Mouse (Mus musculus): ENCODE measurements at regions not wholly inside any gene's neighbourhood (a gene's known extent, or its start where the extent isn't known, plus 50 kb on each side); places are given as distances from the start of the nearest gene placed in this dataset.
A peak's percentile ranks its signal among the peaks of the same experiment; 100 is the strongest.

DNA sequence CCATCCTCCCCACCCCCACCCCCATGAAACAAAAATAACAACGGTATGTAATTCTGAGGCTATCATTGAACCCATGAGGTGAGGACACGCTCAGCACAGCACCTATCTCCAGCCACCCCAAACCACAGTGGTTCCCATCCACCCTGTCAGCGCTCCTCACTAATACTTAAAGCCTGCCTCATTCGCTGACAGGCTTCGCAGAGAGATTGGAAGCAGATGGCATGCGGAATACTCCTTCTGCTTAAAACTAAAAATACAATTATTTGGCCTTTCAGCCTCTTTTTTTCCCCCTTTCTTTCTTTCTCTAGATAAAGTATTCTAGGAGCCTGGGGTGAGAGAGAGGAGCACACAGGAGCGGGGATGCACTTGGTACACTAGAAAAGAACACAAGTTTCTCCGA is 199.9 kb downstream of the Prdm2 start:
- no peak overlapping the region for H3K4me2 ChIP-seq
- H3K4me1 ChIP-seq, result 0 out of 2 replicates have a peak, but pooled peaks cover 5% of the 10 kb centered on the region
- no peaks in the 10 kb centered on the region for H3K27me3 ChIP-seq
- no peaks in the 10 kb centered on the region for H3K9me3 ChIP-seq (replicated peaks)
- no peaks in the 10 kb centered on the region for H3K36me3 ChIP-seq
- no peak overlapping the region for H3K27ac ChIP-seq
- no peak overlapping the region for H3K9ac ChIP-seq
- no peak overlapping the region for H3K4me3 ChIP-seq (replicated peaks)
- no peak for ATAC-seq (replicated peaks; ENCODE audit: low FRiP score)
- WGBS, result 77% methylated on average over 8 of the region's 8 CpGs

DNA sequence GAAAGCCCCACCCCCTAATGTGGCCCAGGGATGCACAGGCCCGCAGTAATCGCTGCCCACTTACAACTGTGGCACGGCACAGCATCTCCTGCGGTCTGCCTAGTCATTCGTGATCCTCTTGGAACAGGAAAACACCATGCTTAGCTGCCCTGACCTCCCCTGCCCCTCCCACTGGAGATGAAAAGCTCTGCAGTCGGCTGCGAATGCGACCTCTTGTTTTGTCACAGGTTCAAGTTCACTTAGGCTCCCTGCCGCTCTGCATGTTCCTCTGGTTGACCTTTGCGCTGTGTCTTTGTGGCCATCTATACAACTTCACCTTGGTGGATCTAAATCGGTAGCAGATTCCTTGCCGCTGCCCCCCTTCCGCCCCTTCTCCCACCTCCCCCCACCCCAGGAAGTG is 210.8 kb downstream of the Prdm2 start:
- H3K36me3 ChIP-seq, result no peaks in the 10 kb centered on the region
- WGBS, result 44% methylated on average over 13 of the region's 13 CpGs
- H3K9me3 ChIP-seq (replicated peaks), result no peaks in the 10 kb centered on the region

DNA sequence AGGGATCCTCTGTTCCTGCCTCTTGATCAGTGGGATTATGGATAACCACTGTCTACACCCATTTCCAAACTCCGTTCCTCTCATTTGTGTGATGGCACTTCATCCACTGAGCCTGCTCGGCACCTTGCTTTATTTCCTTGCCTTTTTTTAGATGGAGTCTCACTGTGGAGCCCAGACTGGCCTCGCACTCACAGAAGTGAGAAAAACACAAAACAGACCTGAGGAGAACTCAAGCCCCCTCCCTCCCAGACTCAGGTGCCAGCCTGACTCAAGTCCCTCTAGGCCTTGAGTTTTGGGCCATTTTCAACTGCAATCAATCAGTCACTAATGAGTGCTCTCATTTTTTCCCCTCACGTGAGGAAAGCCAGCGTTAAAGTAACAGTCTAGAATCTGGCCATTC is 211.3 kb downstream of the Prdm2 start:
- WGBS, result 65% methylated on average over 5 of the region's 5 CpGs
- no peaks in the 10 kb centered on the region for H3K9me3 ChIP-seq (replicated peaks)
- no peak for ATAC-seq (replicated peaks; ENCODE audit: low FRiP score)
- H3K4me3 ChIP-seq (replicated peaks), result no peak overlapping the region
- no peaks in the 10 kb centered on the region for H3K27me3 ChIP-seq
- no peak overlapping the region for H3K27ac ChIP-seq
- H3K4me1 ChIP-seq, result no peaks in the 10 kb centered on the region
- H3K9ac ChIP-seq, result no peak overlapping the region
- no peak overlapping the region for H3K4me2 ChIP-seq
- no peaks in the 10 kb centered on the region for H3K36me3 ChIP-seq

More for the DNA sequence above, 210.8 kb downstream of the Prdm2 start:
- no peak for ATAC-seq (replicated peaks; ENCODE audit: low FRiP score)
- no peak overlapping the region for H3K27ac ChIP-seq
- no peak overlapping the region for H3K9ac ChIP-seq
- H3K4me3 ChIP-seq (replicated peaks), result no peak overlapping the region
- no peaks in the 10 kb centered on the region for H3K27me3 ChIP-seq
- H3K4me1 ChIP-seq, result no peaks in the 10 kb centered on the region
- no peak overlapping the region for H3K4me2 ChIP-seq

DNA sequence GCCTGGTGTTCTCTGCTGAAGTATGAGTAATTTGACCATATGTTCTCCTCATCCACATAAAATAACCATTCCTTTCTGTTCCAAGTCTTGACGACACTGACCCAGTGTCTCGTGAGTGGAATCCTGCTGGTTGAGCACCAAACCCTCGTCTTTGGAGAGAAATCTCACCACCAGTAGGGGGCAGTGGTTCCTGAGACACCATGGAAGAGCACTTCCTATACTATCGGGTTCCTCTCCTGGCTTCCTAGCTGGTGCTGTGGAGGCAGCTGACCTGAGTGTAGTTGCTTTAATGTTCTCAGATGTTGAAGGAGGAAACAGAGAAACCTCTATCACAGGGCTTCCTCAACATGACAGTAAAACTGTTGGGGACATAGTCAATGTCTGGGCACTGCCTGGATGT is 216.4 kb downstream of the Prdm2 start:
- H3K9ac ChIP-seq, result no peak overlapping the region
- ATAC-seq (replicated peaks; ENCODE audit: low FRiP score), result no peak
- no peaks in the 10 kb centered on the region for H3K36me3 ChIP-seq
- H3K27me3 ChIP-seq, result no peaks in the 10 kb centered on the region
- 73% methylated on average over 4 of the region's 4 CpGs for WGBS
- no peaks in the 10 kb centered on the region for H3K9me3 ChIP-seq (replicated peaks)
- no peak overlapping the region for H3K4me3 ChIP-seq (replicated peaks)
- no peak overlapping the region for H3K27ac ChIP-seq
- no peaks in the 10 kb centered on the region for H3K4me1 ChIP-seq
- H3K4me2 ChIP-seq, result no peak overlapping the region

DNA sequence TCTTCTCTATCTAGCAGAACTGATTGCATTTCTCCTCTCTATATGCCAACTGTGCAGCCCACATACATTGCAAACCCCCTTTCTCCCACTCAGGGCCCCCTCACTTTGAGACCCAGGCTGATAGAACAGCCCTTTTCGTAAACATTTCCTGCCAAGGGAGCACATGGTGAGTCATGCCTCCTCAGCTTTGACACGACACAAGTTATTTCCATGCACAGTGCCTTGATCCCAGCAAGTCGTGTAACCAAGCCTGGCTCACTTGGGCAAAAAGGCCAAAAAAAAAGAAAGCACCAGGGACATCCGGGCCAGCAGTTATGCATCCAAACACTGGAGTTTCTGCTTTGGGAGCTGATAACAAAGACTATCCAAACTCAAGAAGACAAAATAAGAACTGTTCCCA is 221.4 kb downstream of the Prdm2 start:
- Histone ChIP-seq H3K9me3 (replicated peaks) (no peaks in the 10 kb centered on the region), H3K4me1 (no peaks in the 10 kb centered on the region), H3K4me2 (no peak overlapping the region), H3K9ac (no peak overlapping the region), H3K36me3 (no peaks in the 10 kb centered on the region), H3K4me3 (replicated peaks) (no peak overlapping the region), H3K27me3 (no peaks in the 10 kb centered on the region), H3K27ac (no peak overlapping the region)
- WGBS, result 59% methylated on average over 4 of the region's 4 CpGs
- no peak for ATAC-seq (replicated peaks; ENCODE audit: low FRiP score)

DNA sequence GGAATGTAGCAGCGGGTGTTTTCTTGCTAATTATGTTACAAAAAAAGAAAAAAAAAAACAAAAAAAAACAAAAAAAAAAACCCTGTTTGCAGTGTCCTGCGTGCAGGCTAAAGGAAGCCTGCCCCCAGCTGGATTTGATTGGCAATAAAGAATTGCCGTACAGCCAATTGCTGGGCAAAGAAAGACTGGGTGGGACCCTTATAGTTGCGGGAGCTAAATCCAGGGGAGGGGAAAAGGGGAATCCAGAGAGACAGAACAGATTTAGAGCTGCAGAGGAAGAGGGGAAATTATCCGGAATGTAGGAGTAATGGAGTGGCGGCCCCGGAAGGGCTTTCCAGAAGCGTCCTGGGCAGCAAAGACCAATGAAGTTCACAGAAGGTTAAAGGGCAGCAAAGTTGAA is 223.6 kb downstream of the Prdm2 start:
- no peaks in the 10 kb centered on the region for H3K4me1 ChIP-seq
- no peak overlapping the region for H3K9ac ChIP-seq
- no peaks in the 10 kb centered on the region for H3K36me3 ChIP-seq
- no peaks in the 10 kb centered on the region for H3K27me3 ChIP-seq
- no peak overlapping the region for H3K27ac ChIP-seq
- peak overlapping the region; percentile 34 for H3K4me2 ChIP-seq
- ATAC-seq (replicated peaks; ENCODE audit: low FRiP score), result no peak
- H3K4me3 ChIP-seq (replicated peaks), result no peak overlapping the region
- no peaks in the 10 kb centered on the region for H3K9me3 ChIP-seq (replicated peaks)
- WGBS, result 4% methylated on average over 8 of the region's 8 CpGs

DNA sequence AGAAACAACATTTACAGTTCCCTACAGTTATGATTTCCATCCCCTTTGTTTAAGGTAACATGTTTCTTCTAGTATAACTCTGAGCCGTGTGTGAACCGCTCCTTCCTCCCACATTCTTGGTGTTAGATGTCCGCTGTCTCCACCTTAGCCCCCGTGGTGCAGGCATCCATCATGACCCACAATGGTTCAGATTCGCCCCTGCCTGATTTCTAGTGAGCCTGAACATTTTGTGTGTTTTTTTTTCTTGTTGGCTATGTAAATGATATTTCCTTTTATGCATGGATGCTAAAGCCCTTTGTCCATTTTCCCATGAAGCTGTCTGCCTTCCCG is 229.5 kb downstream of the Prdm2 start:
- no peak overlapping the region for H3K27ac ChIP-seq
- H3K36me3 ChIP-seq, result no peaks in the 10 kb centered on the region
- ATAC-seq (replicated peaks; ENCODE audit: low FRiP score), result no peak
- no peak overlapping the region for H3K9ac ChIP-seq
- 16% methylated on average over 6 of the region's 6 CpGs for WGBS
- H3K27me3 ChIP-seq, result no peaks in the 10 kb centered on the region
- H3K9me3 ChIP-seq (replicated peaks), result no peaks in the 10 kb centered on the region
- no peak overlapping the region for H3K4me2 ChIP-seq
- peaks cover 6% of the 10 kb centered on the region; the same call in 1 of the 2 replicates for H3K4me1 ChIP-seq
- H3K4me3 ChIP-seq (replicated peaks), result no peak overlapping the region

DNA sequence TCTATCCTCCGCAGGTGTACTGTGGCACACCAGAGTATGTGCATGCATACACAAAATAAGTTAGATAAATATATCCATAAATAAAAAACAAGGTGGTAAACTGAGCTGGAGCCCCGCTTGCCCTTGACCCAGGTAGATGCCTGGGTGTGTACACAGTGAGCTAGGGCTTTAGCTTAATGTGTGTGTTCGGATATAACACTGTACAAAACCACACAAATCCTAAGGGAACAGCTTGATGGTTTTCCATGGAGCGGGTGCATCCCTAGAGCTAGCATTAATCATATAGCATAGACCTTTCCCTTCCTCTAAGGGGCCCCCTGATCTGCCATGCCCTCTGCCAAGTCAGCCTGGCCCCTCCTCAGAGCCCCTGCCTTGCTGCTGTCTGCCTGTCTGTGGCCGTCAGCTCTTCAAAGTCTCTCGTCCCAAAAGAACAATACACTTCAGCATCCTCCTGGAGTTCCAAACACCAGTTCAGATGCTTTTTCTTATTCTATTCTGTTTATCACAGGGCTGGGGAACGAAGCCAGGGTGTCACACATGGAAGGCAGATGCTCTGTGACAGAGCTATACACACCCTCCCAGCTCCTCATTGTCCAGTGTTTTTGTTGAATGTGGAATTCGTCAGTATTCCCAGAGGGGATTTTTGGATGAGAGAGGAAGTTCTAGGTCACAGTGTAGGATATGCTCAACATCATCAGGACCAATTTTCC is 230.1 kb downstream of the Prdm2 start:
- Histone ChIP-seq H3K9ac (no peak overlapping the region), H3K4me2 (no peak overlapping the region), H3K4me1 (peaks cover 6% of the 10 kb centered on the region; the same call in 1 of the 2 replicates), H3K4me3 (replicated peaks) (no peak overlapping the region), H3K36me3 (no peaks in the 10 kb centered on the region), H3K27ac (no peak overlapping the region), H3K27me3 (no peaks in the 10 kb centered on the region), H3K9me3 (replicated peaks) (no peaks in the 10 kb centered on the region)
- 47% methylated on average over 8 of the region's 8 CpGs for WGBS
- ATAC-seq (replicated peaks; ENCODE audit: low FRiP score), result no peak

DNA sequence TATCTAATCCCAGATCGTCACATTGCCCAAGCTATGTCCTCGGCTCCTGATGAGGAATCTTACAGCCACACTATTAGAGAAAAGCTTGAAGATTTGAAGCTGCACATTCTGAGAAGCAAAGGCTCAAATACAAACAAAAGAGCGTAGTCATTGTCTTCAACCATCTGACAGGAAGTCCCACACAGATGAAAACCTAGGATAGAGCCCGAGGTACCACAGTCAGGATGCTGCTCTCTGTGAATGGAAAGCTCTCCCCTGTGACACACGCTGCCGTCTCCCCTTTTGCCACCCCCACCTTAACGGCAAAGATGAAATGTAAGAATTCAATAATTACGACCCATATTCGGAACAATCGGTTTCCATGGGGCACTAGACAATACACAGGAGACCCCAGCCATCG is 237.2 kb downstream of the Prdm2 start:
- H3K36me3 ChIP-seq, result no peaks in the 10 kb centered on the region
- no peak overlapping the region for H3K27ac ChIP-seq
- no peak overlapping the region for H3K4me3 ChIP-seq (replicated peaks)
- H3K9ac ChIP-seq, result no peak overlapping the region
- H3K9me3 ChIP-seq (replicated peaks), result no peaks in the 10 kb centered on the region
- no peak for ATAC-seq (replicated peaks; ENCODE audit: low FRiP score)
- no peaks in the 10 kb centered on the region for H3K4me1 ChIP-seq
- 81% methylated on average over 11 of the region's 11 CpGs for WGBS
- no peak overlapping the region for H3K4me2 ChIP-seq
- no peaks in the 10 kb centered on the region for H3K27me3 ChIP-seq

DNA sequence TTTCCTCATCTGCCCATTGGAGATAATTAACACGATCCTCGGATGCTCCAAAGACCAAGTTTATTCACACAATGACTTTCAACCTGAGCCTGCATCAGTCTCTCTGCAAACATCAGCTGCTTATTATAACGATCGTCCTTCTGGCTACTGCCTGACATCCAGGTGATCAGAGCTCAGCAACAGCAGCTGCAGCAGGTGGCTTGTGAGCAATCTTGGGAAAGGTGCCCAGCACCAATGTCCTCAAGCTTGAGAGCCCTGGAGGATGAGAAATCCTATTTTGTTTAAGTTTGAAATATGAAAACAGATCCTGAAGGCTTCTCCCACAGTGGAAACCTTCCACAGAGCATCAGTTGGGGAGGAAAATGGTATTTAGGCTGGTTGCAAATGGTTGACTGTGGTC is 242.8 kb downstream of the Prdm2 start:
- no peaks in the 10 kb centered on the region for H3K27me3 ChIP-seq
- H3K9me3 ChIP-seq (replicated peaks), result no peaks in the 10 kb centered on the region
- no peaks in the 10 kb centered on the region for H3K36me3 ChIP-seq
- no peak overlapping the region for H3K4me3 ChIP-seq (replicated peaks)
- no peak overlapping the region for H3K27ac ChIP-seq
- H3K9ac ChIP-seq, result no peak overlapping the region
- WGBS, result 81% methylated on average over 4 of the region's 4 CpGs
- ATAC-seq (replicated peaks; ENCODE audit: low FRiP score), result no peak
- H3K4me2 ChIP-seq, result no peak overlapping the region
- H3K4me1 ChIP-seq, result peaks cover 3% of the 10 kb centered on the region; the same call in 1 of the 2 replicates

DNA sequence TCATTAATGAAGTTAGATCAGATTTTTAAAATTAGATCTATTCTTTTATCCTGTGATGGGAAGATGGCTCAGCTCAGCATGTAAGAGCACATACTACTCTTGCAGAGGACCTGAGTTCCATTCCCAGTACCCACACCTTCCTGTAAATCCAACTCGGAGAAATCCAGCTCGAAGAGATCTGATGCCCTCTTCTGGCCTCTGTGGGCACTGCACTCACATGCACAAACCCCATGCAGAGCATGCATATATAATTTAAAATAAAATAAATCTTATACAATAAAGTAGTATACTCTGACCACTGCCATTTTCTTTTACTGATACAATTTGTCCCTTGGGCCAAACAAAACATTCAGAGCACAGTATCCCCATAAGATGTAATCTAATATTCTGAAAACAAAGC is 245.2 kb downstream of the Prdm2 start:
- WGBS, result 94% methylated on average over 2 of the region's 2 CpGs
- H3K9me3 ChIP-seq (replicated peaks), result no peaks in the 10 kb centered on the region

DNA sequence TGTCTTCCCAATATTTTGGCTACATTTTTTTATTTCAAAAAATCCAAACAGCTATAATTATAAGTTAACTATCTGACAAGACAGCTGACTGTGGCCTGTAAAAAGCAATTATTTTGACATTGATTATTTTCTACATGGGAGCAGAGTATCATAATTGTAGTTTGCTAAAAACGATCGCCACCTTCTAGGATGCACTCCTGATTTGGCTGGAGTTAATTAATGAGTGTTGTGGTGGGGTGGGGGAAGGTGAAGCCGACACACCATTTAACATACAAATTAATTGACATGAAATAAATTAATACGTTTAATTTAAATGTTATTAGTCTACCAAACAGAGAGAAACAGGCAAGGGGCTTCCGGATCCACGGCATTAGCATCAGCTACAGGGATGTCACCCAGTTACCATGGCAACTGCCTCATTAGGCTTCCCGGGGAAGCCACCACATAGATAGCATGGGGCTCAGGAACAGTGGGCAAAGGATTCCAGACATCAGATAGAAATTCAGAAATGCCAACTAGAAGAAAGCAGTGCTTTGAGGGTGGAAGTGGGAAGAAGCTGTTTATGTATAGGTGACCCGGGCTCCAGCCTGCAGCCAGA is 255.9 kb downstream of the Prdm2 start:
- Histone ChIP-seq H3K9me3 (replicated peaks) (no peaks in the 10 kb centered on the region), H3K27ac (no peak overlapping the region), H3K27me3 (no peaks in the 10 kb centered on the region), H3K36me3 (no peaks in the 10 kb centered on the region), H3K4me1 (no peaks in the 10 kb centered on the region), H3K4me2 (no peak overlapping the region), H3K4me3 (replicated peaks) (no peak overlapping the region), H3K9ac (no peak overlapping the region)
- ATAC-seq (replicated peaks; ENCODE audit: low FRiP score), result no peak
- WGBS, result 74% methylated on average over 8 of the region's 8 CpGs

More for the DNA sequence above, 245.2 kb downstream of the Prdm2 start:
- Histone ChIP-seq H3K9ac (no peak overlapping the region), H3K36me3 (no peaks in the 10 kb centered on the region), H3K4me3 (replicated peaks) (no peak overlapping the region), H3K4me1 (peaks cover 5% of the 10 kb centered on the region; the same call in 1 of the 2 replicates), H3K4me2 (no peak overlapping the region), H3K27me3 (no peaks in the 10 kb centered on the region), H3K27ac (no peak overlapping the region)
- ATAC-seq (replicated peaks; ENCODE audit: low FRiP score), result no peak

DNA sequence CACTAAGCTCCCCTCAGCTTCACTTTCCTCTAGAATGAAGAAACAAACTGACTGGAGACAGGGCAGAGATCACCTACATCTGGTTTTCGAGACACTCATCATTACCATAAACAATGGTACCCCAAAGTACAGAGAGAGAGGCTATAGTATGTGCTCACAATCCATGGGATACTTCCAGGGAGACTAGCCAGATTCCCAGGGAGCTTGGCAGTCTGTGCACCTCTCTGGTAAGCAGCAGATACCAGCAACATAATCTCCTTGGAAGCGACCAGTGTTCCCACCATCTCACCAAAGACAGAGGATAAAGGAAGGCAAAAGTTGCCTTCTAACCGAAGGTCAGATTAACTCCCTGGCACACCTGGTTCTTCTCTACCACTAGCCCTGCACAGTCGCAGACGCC is 256.4 kb downstream of the Prdm2 start:
- no peaks in the 10 kb centered on the region for H3K9me3 ChIP-seq (replicated peaks)
- no peak overlapping the region for H3K9ac ChIP-seq
- H3K4me3 ChIP-seq (replicated peaks), result no peak overlapping the region
- no peaks in the 10 kb centered on the region for H3K36me3 ChIP-seq
- H3K4me2 ChIP-seq, result no peak overlapping the region
- no peaks in the 10 kb centered on the region for H3K4me1 ChIP-seq
- no peak for ATAC-seq (replicated peaks; ENCODE audit: low FRiP score)
- WGBS, result 90% methylated on average over 5 of the region's 5 CpGs
- H3K27me3 ChIP-seq, result no peaks in the 10 kb centered on the region
- no peak overlapping the region for H3K27ac ChIP-seq

All from kidney, embryonic 15.5 days (tissue).